Comparison of ENCODE assay signal across 23 mouse cellular contexts in genomic region chr8:94973786-94974185, GRCm38 (mm10). TPM values are rescaled to one million over a fixed set of nuclear protein-coding genes. Genes with fewer than 3 reads are reported as not detected.
A peak's percentile ranks its signal among the peaks of the same experiment; 100 is the strongest.
DNase-seq lines count a peak whose midpoint lies in the region; ATAC-seq lines count a peak whose summit lies in the region.
"Had no signal": no experiment of that assay in that cellular context is flagged by ENCODE, and none has a peak within 500 bp of the region (broad histone marks: within the 10 kb centered on the region; RNA-seq: fewer than 3 reads in every experiment).

No protein-coding gene starts in this region.

- H3K9me3 ChIP-seq in liver, embryonic 13.5 days (replicated peaks): no peaks in the 10 kb centered on the region
- H3K9me3 ChIP-seq in liver, embryonic 11.5 days (ENCODE audit: control insufficient read depth, low read length): no peaks in the 10 kb centered on the region
- no peaks in the 10 kb centered on the region for H3K9me3 ChIP-seq in midbrain, embryonic 10.5 days (replicated peaks)
- H3K9me3 ChIP-seq in midbrain, embryonic 16.5 days (replicated peaks; ENCODE audit: control insufficient read depth, low read length, poor library complexity, severe bottlenecking): no peaks in the 10 kb centered on the region
- H3K9me3 ChIP-seq: heart, embryonic 15.5 days; limb, embryonic 12.5 days; liver, embryonic 15.5 days; midbrain, embryonic 15.5 days; neural tube, embryonic 15.5 days had no signal

- H3K4me3 ChIP-seq in liver, embryonic 13.5 days (replicated peaks): no peak overlapping the region
- H3K4me3 ChIP-seq in liver, embryonic 11.5 days (ENCODE audit: low read depth, low read length): no peak overlapping the region
- no peak overlapping the region for H3K4me3 ChIP-seq in midbrain, embryonic 10.5 days
- no peak overlapping the region for H3K4me3 ChIP-seq in midbrain, embryonic 16.5 days (ENCODE audit: low read depth, low read length)
- H3K4me3 ChIP-seq: heart, embryonic 15.5 days; limb, embryonic 12.5 days; liver, embryonic 15.5 days; midbrain, embryonic 15.5 days; neural tube, embryonic 15.5 days had no signal

- H3K27ac ChIP-seq in liver, embryonic 13.5 days: peak overlapping the region; percentile 39; the same call in 1 of the 2 replicates
- no peak overlapping the region for H3K27ac ChIP-seq in liver, embryonic 11.5 days (ENCODE audit: low read depth, low read length)
- 0 out of 2 replicates have a peak overlapping the region, but pooled peaks have one; percentile 13 for H3K27ac ChIP-seq in midbrain, embryonic 10.5 days (replicated peaks)
- no peak overlapping the region for H3K27ac ChIP-seq in midbrain, embryonic 16.5 days (ENCODE audit: low read length)
- H3K27ac ChIP-seq: heart, embryonic 15.5 days; limb, embryonic 12.5 days; midbrain, embryonic 15.5 days; neural tube, embryonic 15.5 days had no signal

- intact Hi-C loops in heart, postnatal 25 days (cut with DNase I): no loop called here

- H3K4me2 ChIP-seq in liver, embryonic 13.5 days: no peak overlapping the region
- no peak overlapping the region for H3K4me2 ChIP-seq in liver, embryonic 11.5 days
- H3K4me2 ChIP-seq in midbrain, embryonic 16.5 days (ENCODE audit: low read length): no peak overlapping the region
- H3K4me2 ChIP-seq: heart, embryonic 15.5 days; limb, embryonic 12.5 days; liver, embryonic 15.5 days; midbrain, embryonic 15.5 days; neural tube, embryonic 15.5 days had no signal

- H3K27me3 ChIP-seq in liver, embryonic 13.5 days: peaks cover 8% of the 10 kb centered on the region; the same call in 1 of the 2 replicates
- H3K27me3 ChIP-seq in liver, embryonic 11.5 days (replicated peaks; ENCODE audit: control insufficient read depth, insufficient read depth, low read length): peaks cover 3% of the 10 kb centered on the region; the same call in 1 of the 2 replicates
- peaks cover 37% of the 10 kb centered on the region for H3K27me3 ChIP-seq in midbrain, embryonic 10.5 days (ENCODE audit: low read depth, poor library complexity, severe bottlenecking)
- no peaks in the 10 kb centered on the region for H3K27me3 ChIP-seq in midbrain, embryonic 16.5 days (ENCODE audit: control insufficient read depth, insufficient read depth, low read depth, low read length)
- H3K27me3 ChIP-seq: midbrain, embryonic 15.5 days; neural tube, embryonic 15.5 days had no signal

- no peak overlapping the region; the same call in 1 of the 2 replicates for H3K9ac ChIP-seq in liver, embryonic 13.5 days
- H3K9ac ChIP-seq in liver, embryonic 11.5 days (ENCODE audit: low read depth, low read length): no peak overlapping the region
- no peak overlapping the region for H3K9ac ChIP-seq in midbrain, embryonic 16.5 days (ENCODE audit: low read depth, low read length)
- H3K9ac ChIP-seq: heart, embryonic 15.5 days; limb, embryonic 12.5 days; liver, embryonic 15.5 days; midbrain, embryonic 15.5 days; neural tube, embryonic 15.5 days had no signal

- ATAC-seq in liver, embryonic 13.5 days (ENCODE audit: low read depth): peak; percentile 1; the same call in 1 of the 2 replicates
- no peak for ATAC-seq in liver, embryonic 11.5 days (replicated peaks; ENCODE audit: low FRiP score)
- ATAC-seq in midbrain, embryonic 16.5 days: no peak
- ATAC-seq: forebrain, embryonic 14.5 days; hindbrain, embryonic 16.5 days; midbrain, embryonic 15.5 days had no signal

- peak; percentile 51 to 76 for DNase-seq in adrenal gland, adult (ENCODE audit: inconsistent age in 2 of 2, low spot score in 1 of 2)
- DNase-seq in adrenal gland, adult 8-10 months: no peak
- no peak for DNase-seq in liver, embryonic 13.5 days
- no peak for DNase-seq in liver, embryonic 11.5 days (ENCODE audit: low spot score)
- no peak for DNase-seq in midbrain, embryonic 10.5 days (ENCODE audit: low spot score)
- no peak for DNase-seq in right cerebral cortex, postnatal 10 days (ENCODE audit: low spot score in 2 of 2)
- DNase-seq in heart, postnatal 25 days (ENCODE audit: low spot score): no peak
- DNase-seq: adrenal gland, postnatal 10 days; cerebellum, adult 9-11 months; gastrocnemius, postnatal 36 days had no signal

- H3K4me1 ChIP-seq in liver, embryonic 13.5 days (replicated peaks): peaks cover 80% of the 10 kb centered on the region
- H3K4me1 ChIP-seq in liver, embryonic 11.5 days (replicated peaks; ENCODE audit: control insufficient read depth, insufficient read depth, low read length): peaks cover 51% of the 10 kb centered on the region
- peaks cover 28% of the 10 kb centered on the region for H3K4me1 ChIP-seq in midbrain, embryonic 10.5 days
- peaks cover 18% of the 10 kb centered on the region for H3K4me1 ChIP-seq in midbrain, embryonic 16.5 days (ENCODE audit: control insufficient read depth, insufficient read depth, low read length)

- WGBS in liver, embryonic 13.5 days (ENCODE audit: insufficient replicate concordance): 62% methylated on average over 9 of the region's 9 CpGs
- WGBS in liver, embryonic 11.5 days: 82% methylated on average over 9 of the region's 9 CpGs
- WGBS in midbrain, embryonic 10.5 days: 87% methylated on average over 9 of the region's 9 CpGs
- 84% methylated on average over 9 of the region's 9 CpGs for WGBS in midbrain, embryonic 16.5 days

- H3K36me3 ChIP-seq in liver, embryonic 13.5 days: no peaks in the 10 kb centered on the region
- H3K36me3 ChIP-seq in liver, embryonic 11.5 days (ENCODE audit: control insufficient read depth, insufficient read depth, low read length): no peaks in the 10 kb centered on the region
- no peaks in the 10 kb centered on the region for H3K36me3 ChIP-seq in midbrain, embryonic 10.5 days
- H3K36me3 ChIP-seq in midbrain, embryonic 16.5 days (ENCODE audit: control insufficient read depth, insufficient read depth, low read length): no peaks in the 10 kb centered on the region
- H3K36me3 ChIP-seq: heart, embryonic 15.5 days; limb, embryonic 12.5 days; liver, embryonic 15.5 days; midbrain, embryonic 15.5 days; neural tube, embryonic 15.5 days had no signal

RNA-seq across cellular contexts. Expression of gene Adgrg1, which starts 0.8 kb away (rescaled TPM):
- 10 to 100 TPM; 14.6 to 60.9 (median 38.3) TPM for total RNA-seq in adrenal gland, adult 8-10 months (2022)
- 42.7 and 55.6 TPM in 2 replicates for polyA plus RNA-seq in liver, embryonic 13.5 days (2015; fragmentation: Nextera tagmentation; extraction: Ambion mirVana)
- 125 and 137 TPM in 2 replicates for polyA plus RNA-seq in liver, embryonic 11.5 days (2014; fragmentation: Nextera tagmentation; extraction: Ambion mirVana)
- polyA plus RNA-seq in midbrain, embryonic 10.5 days (2016; fragmentation: Nextera tagmentation; extraction: Ambion mirVana): 116 and 163 TPM in 2 replicates
- 147 and 153 TPM in 2 replicates for polyA plus RNA-seq in midbrain, embryonic 16.5 days (2015; fragmentation: Nextera tagmentation; extraction: Ambion mirVana)
- total RNA-seq in heart, postnatal 25 days (2021): 10 to 100 TPM; 38.6 to 48.7 TPM

RNA-seq across cellular contexts. Expression of gene Adgrg3, which starts 43.7 kb away (rescaled TPM):
- total RNA-seq in adrenal gland, adult 8-10 months (2022): 1 to 10 TPM; 2.2 to 4.1 (median 3.1) TPM
- 5.5 and 6.0 TPM in 2 replicates for polyA plus RNA-seq in liver, embryonic 13.5 days (2015; fragmentation: Nextera tagmentation; extraction: Ambion mirVana)
- polyA plus RNA-seq in liver, embryonic 11.5 days (2014; fragmentation: Nextera tagmentation; extraction: Ambion mirVana): 11.8 and 11.9 TPM in 2 replicates
- 3.8 and 3.9 TPM in 2 replicates for polyA plus RNA-seq in midbrain, embryonic 10.5 days (2016; fragmentation: Nextera tagmentation; extraction: Ambion mirVana)
- polyA plus RNA-seq in midbrain, embryonic 16.5 days (2015; fragmentation: Nextera tagmentation; extraction: Ambion mirVana): 0.56 and 0.64 TPM in 2 replicates
- 1 to 10 TPM in 1 of 2 experiments, under 1 TPM in 1; 0.70 to 1.3 TPM for total RNA-seq in heart, postnatal 25 days (2021)

RNA-seq across cellular contexts. Expression of gene Adgrg5, which starts 50.3 kb away (rescaled TPM):
- 1 to 10 TPM in 2 of 4 experiments, under 1 TPM in 2; 0.49 to 2.0 (median 0.94) TPM for total RNA-seq in adrenal gland, adult 8-10 months (2022)
- polyA plus RNA-seq in liver, embryonic 13.5 days (2015; fragmentation: Nextera tagmentation; extraction: Ambion mirVana): 0.43 and 0.52 TPM in 2 replicates
- 1.9 and 2.0 TPM in 2 replicates for polyA plus RNA-seq in liver, embryonic 11.5 days (2014; fragmentation: Nextera tagmentation; extraction: Ambion mirVana)
- 0.36 and 0.74 TPM in 2 replicates for polyA plus RNA-seq in midbrain, embryonic 10.5 days (2016; fragmentation: Nextera tagmentation; extraction: Ambion mirVana)
- polyA plus RNA-seq in midbrain, embryonic 16.5 days (2015; fragmentation: Nextera tagmentation; extraction: Ambion mirVana): 0.62 TPM in 1 of 2 replicates, not detected in the other
- total RNA-seq in heart, postnatal 25 days (2021): under 1 TPM; 0.29 to 0.34 TPM
- total RNA-seq: gastrocnemius, postnatal 36 days; hematopoietic stem cell, adult 5-6 weeks; layer of hippocampus, postnatal 14 days; left cerebral cortex, postnatal 10 days; megakaryocyte progenitor cell, adult 5-6 weeks had no signal
- polyA plus RNA-seq: embryonic facial prominence, embryonic 11.5 days; forebrain, embryonic 14.5 days; limb, embryonic 12.5 days had no signal

RNA-seq across cellular contexts. Expression of gene Ccdc102a, which starts 55.9 kb away (rescaled TPM):
- total RNA-seq in adrenal gland, adult 8-10 months (2022): 10 to 100 TPM in 2 of 4 experiments, 1 to 10 TPM in 2; 6.9 to 11.1 (median 8.6) TPM
- polyA plus RNA-seq in liver, embryonic 13.5 days (2015; fragmentation: Nextera tagmentation; extraction: Ambion mirVana): 3.5 TPM in 2 replicates
- 16.4 and 17.6 TPM in 2 replicates for polyA plus RNA-seq in liver, embryonic 11.5 days (2014; fragmentation: Nextera tagmentation; extraction: Ambion mirVana)
- polyA plus RNA-seq in midbrain, embryonic 10.5 days (2016; fragmentation: Nextera tagmentation; extraction: Ambion mirVana): 13.0 and 13.1 TPM in 2 replicates
- 3.4 and 3.8 TPM in 2 replicates for polyA plus RNA-seq in midbrain, embryonic 16.5 days (2015; fragmentation: Nextera tagmentation; extraction: Ambion mirVana)
- total RNA-seq in heart, postnatal 25 days (2021): 1 to 10 TPM; 6.3 to 7.2 TPM

Comparison
In these comparisons a context has a peak if more than half of its experiments do, and no peak if none do; other contexts are left out.
1. DNase-seq: peak in adrenal gland, adult (2 of 2); none in adrenal gland, adult 8-10 months (single experiment), liver, embryonic 13.5 days (single experiment), liver, embryonic 11.5 days (single experiment), midbrain, embryonic 10.5 days (single experiment), right cerebral cortex, postnatal 10 days (0 of 2) and heart, postnatal 25 days (single experiment).
2. H3K27ac ChIP-seq: peak in liver, embryonic 13.5 days (single experiment) and midbrain, embryonic 10.5 days (single experiment); none in liver, embryonic 11.5 days (single experiment) and midbrain, embryonic 16.5 days (single experiment).